Mouse (Mus musculus) olfactory bulb, adult 2 months (tissue): Measurements from ENCODE around the gene Snai3. TPM values are rescaled to one million over a fixed set of nuclear protein-coding genes. Genes with fewer than 3 reads are reported as not detected.
A peak's percentile ranks its signal among the peaks of the same experiment; 100 is the strongest.

Experiments used
- H3K27ac ChIP-seq: fragments of 200-500 bp; 2 replicates; pipeline ENCODE4 v1.5.1; 2012; ENCODE audit warnings: low read depth, low read length; ENCODE audit not compliant: insufficient read depth
- H3K4me1 ChIP-seq: fragments of 200-500 bp; 2 replicates; pipeline ENCODE4 v1.6.1; 2012; ENCODE audit warnings: low read length; ENCODE audit not compliant: control insufficient read depth, insufficient read depth
- H3K4me3 ChIP-seq: fragments of 200-500 bp; 2 replicates; pipeline ENCODE4 v1.5.1; 2012; ENCODE audit warnings: mild to moderate bottlenecking, low read depth, low read length, moderate library complexity; ENCODE audit not compliant: insufficient read depth
- CTCF ChIP-seq: fragments of 200-500 bp; IDR thresholded peaks from 2 replicates; pipeline ENCODE4 v1.5.1; 2012; ENCODE audit warnings: low read depth, mild to moderate bottlenecking, low read length, moderate library complexity; ENCODE audit not compliant: insufficient read depth
- POLR2A ChIP-seq: fragments of 200-500 bp; IDR thresholded peaks from 2 replicates; pipeline ENCODE4 v1.6.1; 2012; ENCODE audit warnings: mild to moderate bottlenecking, low read depth, low read length, moderate library complexity; ENCODE audit not compliant: insufficient read depth
- WGBS: fragments of 180-500 bp; shearing (Covaris S2); methylation state at CpG from one replicate; pipeline ENCODE4 v1.1.7; 2018; 5-methylcytosine and 5-hydroxymethylcytosine counted together
- polyA plus RNA-seq: library from polyadenylated mRNA; stranded (reverse); fragments of >200 nt; gene quantifications from 2 replicates; pipeline ENCODE4 v1.2.4, GENCODE M21; 2012; ENCODE audit warnings: low replicate concordance; ENCODE audit not compliant: missing spikeins, insufficient read depth, insufficient read length

Snai3 gene
- polyA plus RNA-seq, 1 experiment = not detected

GRCm38 (mm10) chr8:122475580-122476320 lies 15.2 kb upstream of the Snai3 start, which contains the start of the genes Rnf166 and Ctu2:
Gene Rnf166 (minus strand): TSS chr8:122476064.
Gene Ctu2 (plus strand): TSS chr8:122476143.
- H3K4me3 ChIP-seq = peak within 1 kb of the TSS; percentile 92
- WGBS = under 1% methylated on average over 103 of the region's 103 CpGs
- peak within 1 kb of the TSS; percentile 49; the same call in 1 of the 2 replicates for H3K27ac ChIP-seq
- peaks cover 24% of the 10 kb centered on the region for H3K4me1 ChIP-seq
- TF ChIP-seq POLR2A (peak; percentile 61; the same call in 1 of the 2 replicates), CTCF (no peak)

GRCm38 (mm10) chr8:122474951-122475560 lies 14.5 kb upstream of the Snai3 start:
- 2% methylated on average over 16 of the region's 16 CpGs for WGBS
- H3K4me3 ChIP-seq = peak overlapping the region; percentile 92
- peaks cover 24% of the 10 kb centered on the region for H3K4me1 ChIP-seq
- TF ChIP-seq CTCF = no peak
- TF ChIP-seq POLR2A = no peak
- peak overlapping the region; percentile 49; the same call in 1 of the 2 replicates for H3K27ac ChIP-seq

GRCm38 (mm10) chr8:122473911-122474421 lies 13.4 kb upstream of the Snai3 start:
- H3K27ac ChIP-seq = no peak overlapping the region; the same call in 1 of the 2 replicates
- TF ChIP-seq CTCF (no peak), POLR2A (no peak)
- H3K4me3 ChIP-seq = no peak overlapping the region
- peaks cover 24% of the 10 kb centered on the region for H3K4me1 ChIP-seq
- WGBS = 85% methylated on average over 8 of the region's 8 CpGs

GRCm38 (mm10) chr8:122470691-122471090 lies 10.2 kb upstream of the Snai3 start:
- no peak overlapping the region for H3K27ac ChIP-seq
- H3K4me3 ChIP-seq = no peak overlapping the region
- peaks cover 18% of the 10 kb centered on the region for H3K4me1 ChIP-seq
- TF ChIP-seq POLR2A (no peak), CTCF (no peak)
- 78% methylated on average over 5 of the region's 5 CpGs for WGBS

- TF ChIP-seq POLR2A (no peak), CTCF (no peak)
- WGBS = 90% methylated on average over 10 of the region's 10 CpGs
- H3K4me3 ChIP-seq = no peak overlapping the region; the same call in 1 of the 2 replicates
Measured at GRCm38 (mm10) chr8:122469965-122470364, 9.4 kb upstream of the Snai3 start.

GRCm38 (mm10) chr8:122469407-122469806 lies 8.9 kb upstream of the Snai3 start:
- Histone ChIP-seq H3K4me1 (peaks cover 12% of the 10 kb centered on the region), H3K27ac (no peak overlapping the region), H3K4me3 (no peak overlapping the region)
- 87% methylated on average over 6 of the region's 6 CpGs for WGBS
- no peak for TF ChIP-seq CTCF
- no peak for TF ChIP-seq POLR2A

More at GRCm38 (mm10) chr8:122469965-122470364, 9.4 kb upstream of the Snai3 start:
- Histone ChIP-seq H3K4me1 (peaks cover 16% of the 10 kb centered on the region), H3K27ac (no peak overlapping the region)

- WGBS = 86% methylated on average over 13 of the region's 13 CpGs
- Histone ChIP-seq H3K27ac (no peak overlapping the region), H3K4me3 (no peak overlapping the region), H3K4me1 (peaks cover 9% of the 10 kb centered on the region)
- TF ChIP-seq POLR2A = no peak
- no peak for TF ChIP-seq CTCF
Measured at GRCm38 (mm10) chr8:122467816-122468215, 7.3 kb upstream of the Snai3 start.

GRCm38 (mm10) chr8:122464985-122465384 lies 4.5 kb upstream of the Snai3 start:
- TF ChIP-seq POLR2A (no peak), CTCF (no peak)
- Histone ChIP-seq H3K4me3 (no peak overlapping the region), H3K4me1 (peaks cover 35% of the 10 kb centered on the region), H3K27ac (no peak overlapping the region)
- 74% methylated on average over 7 of the region's 7 CpGs for WGBS
